Mouse (Mus musculus): ENCODE measurements at regions not wholly inside any gene's neighbourhood (a gene's known extent, or its start where the extent isn't known, plus 50 kb on each side); places are given as distances from the start of the nearest gene placed in this dataset.

- DNase-seq (ENCODE audit: low spot score in 2 of 2): no peak
Observed at GRCm38 (mm10) chr3:66592259-66592658, 295.6 kb upstream of the Veph1 start.

DNA sequence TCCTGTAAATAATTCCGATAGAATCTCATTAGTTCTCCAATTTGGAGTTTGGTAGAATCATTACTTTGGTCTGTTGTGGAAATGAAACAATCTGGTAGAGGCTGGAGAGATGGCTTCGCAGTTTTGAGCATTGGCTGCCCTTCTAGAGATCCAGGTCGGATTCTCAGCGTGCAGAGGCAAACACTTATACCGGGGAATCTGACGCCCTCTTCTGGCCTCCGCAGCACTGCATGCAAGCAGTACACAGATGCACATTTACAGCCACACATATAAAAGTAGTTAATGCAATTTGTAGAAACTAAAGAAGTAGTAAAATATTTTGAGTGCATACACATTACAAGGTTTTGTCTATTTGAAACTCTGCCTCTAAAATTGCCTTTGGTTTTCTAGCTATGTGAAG, 294.1 kb upstream of the Veph1 start:
- no peak for DNase-seq (ENCODE audit: low spot score in 2 of 2)

DNA sequence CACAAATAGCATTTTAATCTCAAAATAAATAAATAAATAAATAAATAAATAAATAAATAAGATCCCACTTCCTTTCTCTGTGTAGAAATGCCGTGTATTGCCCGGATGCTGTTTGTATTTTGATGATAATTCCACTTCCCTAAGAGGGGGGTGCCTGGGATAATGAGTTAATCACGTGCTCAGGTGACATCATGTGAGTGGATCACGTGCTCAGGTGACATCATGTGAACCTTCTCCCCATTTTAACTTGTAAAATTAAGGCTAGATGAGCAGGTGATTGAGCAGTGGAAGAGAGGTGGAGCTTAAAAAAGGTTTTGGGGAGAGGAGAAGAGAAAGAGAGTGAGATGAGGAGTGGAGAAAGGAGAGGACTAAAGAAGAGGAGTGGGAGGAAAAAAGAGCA, 292.8 kb upstream of the Veph1 start:
- no peak for DNase-seq (ENCODE audit: low spot score in 2 of 2)

- no peak for DNase-seq (ENCODE audit: low spot score in 2 of 2)
Observed at GRCm38 (mm10) chr3:66584831-66585230, 288.2 kb upstream of the Veph1 start.

DNA sequence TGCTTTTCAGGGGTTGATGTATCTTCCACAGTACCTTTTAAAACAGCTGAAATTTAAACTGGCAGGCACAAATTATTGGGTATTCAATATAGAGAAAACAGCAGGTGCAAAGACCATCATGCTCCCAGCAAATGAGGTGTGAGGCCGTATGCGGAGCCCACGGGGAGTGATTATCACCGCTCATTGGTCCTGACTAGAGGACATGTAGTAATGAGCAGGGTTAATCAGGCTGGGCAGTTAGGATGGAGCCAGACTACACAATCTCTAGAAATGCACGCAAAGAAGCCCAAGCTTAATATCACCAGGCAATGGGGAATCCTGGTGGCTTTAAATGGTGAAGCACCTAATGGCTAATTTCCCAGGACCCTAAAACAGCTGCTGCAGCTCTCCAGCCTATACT, 287.5 kb upstream of the Veph1 start:
- DNase-seq (ENCODE audit: low spot score in 2 of 2): no peak

DNA sequence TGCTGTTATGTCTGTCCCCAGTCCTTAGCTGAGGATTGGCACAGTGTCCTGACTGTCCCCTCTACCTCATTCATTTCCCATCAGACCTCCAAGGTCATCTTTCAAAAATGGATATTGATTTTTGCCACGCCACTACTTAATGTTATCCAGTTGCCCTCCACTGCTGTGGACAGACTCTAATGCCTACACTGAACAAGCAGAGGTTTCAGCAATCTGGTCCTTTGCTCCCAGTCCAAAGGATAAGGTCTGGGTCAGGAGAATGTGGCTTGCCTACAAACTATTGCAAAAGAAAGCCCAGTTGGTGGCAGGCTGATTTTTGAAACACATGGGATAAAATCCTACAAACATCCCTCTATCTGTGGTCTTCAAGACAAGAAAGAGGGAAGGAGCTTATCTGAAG, 280.0 kb upstream of the Veph1 start:
- no peak for DNase-seq (ENCODE audit: low spot score in 2 of 2)

DNA sequence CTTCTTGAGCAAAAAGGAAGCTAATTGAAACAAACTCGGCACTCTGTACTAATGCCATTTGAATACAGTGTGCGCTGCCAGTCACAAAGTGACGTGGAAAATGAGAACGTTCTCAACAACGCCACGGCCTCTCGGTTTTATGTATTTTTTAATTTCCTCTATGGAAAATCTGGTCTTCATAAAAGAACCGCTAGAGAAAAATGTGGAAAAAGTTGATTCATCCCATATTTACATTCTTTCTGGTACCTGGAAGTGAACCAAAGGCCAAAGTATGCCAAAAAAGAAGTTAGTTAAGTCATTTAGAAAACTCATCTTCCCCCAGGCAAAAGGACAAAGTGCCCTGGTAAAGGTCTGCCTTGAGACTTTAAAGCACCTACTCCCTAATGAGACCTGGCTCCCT, 277.7 kb upstream of the Veph1 start:
- no peak for DNase-seq (ENCODE audit: low spot score in 2 of 2)

DNA sequence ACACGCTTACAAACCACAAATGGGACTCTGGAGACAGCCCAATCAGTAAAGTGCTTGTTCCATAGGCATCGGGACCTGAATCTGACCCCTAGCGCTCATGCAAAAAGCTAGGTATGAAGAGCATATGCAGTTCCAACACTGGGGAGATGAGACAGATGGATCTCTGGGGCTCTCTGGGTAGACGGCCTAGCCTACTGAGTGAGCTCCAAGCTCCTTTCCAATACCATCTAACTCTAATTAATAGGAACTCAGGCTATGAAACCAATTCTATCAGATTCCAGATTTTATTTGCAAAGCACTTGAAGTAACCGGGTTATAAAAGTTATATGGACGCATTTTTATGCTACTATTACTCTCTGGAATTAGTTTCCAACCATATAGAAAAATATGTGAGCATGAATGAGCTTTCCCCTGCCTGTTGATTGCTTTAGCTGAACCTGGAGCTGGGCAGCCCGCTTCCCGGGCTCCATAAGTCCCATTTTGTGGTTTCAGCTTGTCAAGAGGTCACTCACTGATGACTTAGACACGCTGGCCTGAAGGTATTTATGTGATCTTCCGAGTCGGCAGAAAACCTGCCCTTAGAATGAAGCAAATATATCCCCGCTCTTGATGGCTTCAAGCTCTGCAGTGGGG, 276.4 kb upstream of the Veph1 start:
- no peak for DNase-seq (ENCODE audit: low spot score in 2 of 2)

DNA sequence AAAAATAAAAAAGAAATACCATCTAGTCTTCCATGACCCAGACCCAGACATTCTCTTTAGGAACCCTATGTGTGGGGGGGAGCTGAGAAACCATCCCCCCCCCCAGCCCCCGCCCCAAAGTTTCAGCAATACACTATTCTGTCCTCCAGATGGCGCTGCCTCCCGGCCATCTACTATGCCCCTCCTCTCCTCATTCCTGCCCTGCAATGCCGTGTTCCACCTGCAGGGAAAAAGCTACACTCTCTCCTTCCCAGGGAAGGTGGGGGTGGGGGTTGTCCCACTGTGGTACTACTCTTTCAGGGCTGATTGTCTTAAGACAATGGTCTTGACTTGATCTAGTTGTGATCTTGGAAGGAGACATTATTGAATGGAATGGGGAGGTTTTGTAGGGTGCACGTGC, 273.7 kb upstream of the Veph1 start:
- no peak for DNase-seq (ENCODE audit: low spot score in 2 of 2)

GRCm38 (mm10) chr3:66564268-66565245, 267.9 kb upstream of the Veph1 start:
- DNase-seq (ENCODE audit: low spot score in 2 of 2): no peak

DNA sequence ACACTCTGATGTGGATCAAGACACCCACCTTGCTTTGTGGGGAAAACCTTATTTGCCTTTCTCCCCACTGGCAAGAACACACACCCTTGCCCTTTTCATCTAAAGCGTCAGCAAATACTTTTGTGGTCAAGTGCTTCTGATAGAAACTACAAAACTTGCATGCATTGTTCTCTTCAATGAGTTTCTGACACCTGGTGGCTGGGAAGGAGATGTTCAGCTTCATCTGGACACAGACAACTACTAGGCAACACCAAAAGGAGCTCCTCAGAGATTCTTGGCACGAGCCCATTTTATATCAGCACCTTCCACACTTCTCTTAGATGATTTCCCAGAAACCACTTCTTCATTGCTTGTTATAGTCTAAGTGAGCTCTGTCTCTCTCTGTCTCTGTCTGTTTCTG, 266.7 kb upstream of the Veph1 start:
- DNase-seq (ENCODE audit: low spot score in 2 of 2): no peak

GRCm38 (mm10) chr3:66555538-66555937, 258.9 kb upstream of the Veph1 start:
- DNase-seq (ENCODE audit: low spot score in 2 of 2): no peak

- DNase-seq (ENCODE audit: low spot score in 2 of 2): no peak
Observed at GRCm38 (mm10) chr3:66550920-66551319, 254.3 kb upstream of the Veph1 start.

DNA sequence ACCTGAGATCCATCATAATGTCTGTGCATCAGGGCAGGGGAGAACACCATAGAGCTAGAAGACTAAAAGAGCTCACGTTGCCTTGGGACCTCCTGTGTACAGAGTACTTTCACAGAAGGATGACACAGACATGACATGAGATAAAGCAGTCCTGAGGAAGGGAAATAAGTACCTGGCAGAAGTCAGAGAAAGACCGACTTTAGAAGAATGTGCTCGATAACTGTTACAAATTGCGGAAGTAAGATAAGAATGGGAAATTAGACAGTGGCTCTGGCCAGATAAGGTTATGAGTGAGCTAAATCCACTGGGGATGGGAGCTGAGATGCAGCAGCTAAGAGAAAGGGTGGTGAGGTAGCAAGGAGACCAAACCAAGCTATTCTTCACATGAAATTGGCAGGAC, 249.9 kb upstream of the Veph1 start:
- DNase-seq (ENCODE audit: low spot score in 2 of 2): no peak

DNA sequence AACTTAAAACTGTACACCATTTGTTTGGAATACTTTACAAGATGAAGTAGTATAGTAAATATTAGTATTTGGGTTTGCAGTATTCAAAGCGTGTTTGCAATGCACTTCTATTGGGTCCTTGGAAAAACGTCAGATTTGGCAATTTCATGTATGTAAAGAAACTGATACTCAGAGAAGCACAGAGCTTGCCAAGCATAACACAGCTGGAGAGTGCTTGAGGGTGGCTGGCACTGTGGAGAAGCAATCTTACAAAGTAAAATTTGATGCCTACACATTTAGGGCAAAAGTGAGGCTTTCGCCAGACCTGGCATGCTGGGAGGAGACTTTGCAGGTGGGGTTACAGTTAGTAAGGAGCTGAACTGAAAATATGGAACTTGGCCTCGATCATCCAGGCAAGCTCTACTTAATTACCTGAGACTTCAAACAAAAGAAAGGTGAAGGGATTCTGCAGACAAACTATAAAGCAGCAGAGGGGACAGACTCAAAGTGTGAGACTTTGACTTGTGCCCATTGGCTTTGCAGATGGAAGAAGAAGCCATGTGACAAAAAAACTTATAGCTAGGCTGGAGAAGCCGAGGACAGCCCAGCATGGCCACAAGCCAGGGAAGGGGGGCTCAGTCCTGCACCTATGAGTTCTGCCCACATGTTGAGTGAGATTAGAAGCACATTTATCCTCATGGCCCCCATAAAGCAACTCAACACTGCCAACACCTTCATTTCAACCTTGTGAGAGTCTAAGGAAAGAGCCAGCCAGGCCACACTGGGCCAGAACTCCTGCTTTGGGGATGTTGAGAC, 247.7 kb upstream of the Veph1 start:
- DNase-seq (ENCODE audit: low spot score in 2 of 2): no peak

- no peak for DNase-seq (ENCODE audit: low spot score in 2 of 2)
Observed at GRCm38 (mm10) chr3:66542865-66543264, 246.2 kb upstream of the Veph1 start.

GRCm38 (mm10) chr3:66537913-66538312, 241.3 kb upstream of the Veph1 start:
- no peak for DNase-seq (ENCODE audit: low spot score in 2 of 2)

- DNase-seq (ENCODE audit: low spot score in 2 of 2): no peak
Observed at GRCm38 (mm10) chr3:66537106-66537893, 240.7 kb upstream of the Veph1 start.

DNA sequence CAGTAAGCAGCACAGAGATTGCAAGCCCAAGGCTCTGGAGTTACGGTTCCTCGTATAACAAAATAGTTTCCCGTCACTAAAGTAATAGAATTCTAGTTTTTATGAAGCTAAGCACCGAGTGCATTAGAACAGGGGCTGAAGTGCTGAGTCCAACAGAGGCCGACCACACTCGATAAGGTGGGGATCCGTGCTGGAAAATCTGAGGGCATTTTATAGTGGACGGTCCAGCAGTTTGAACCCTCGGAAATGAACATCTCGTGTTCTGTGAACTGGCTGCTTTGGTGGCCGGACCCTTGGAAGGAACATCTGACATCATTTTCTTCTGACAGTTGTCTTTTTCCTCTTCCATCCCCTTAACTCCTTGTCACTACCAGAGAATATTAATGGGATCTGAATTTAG, 240.0 kb upstream of the Veph1 start:
- no peak for DNase-seq (ENCODE audit: low spot score in 2 of 2)

DNA sequence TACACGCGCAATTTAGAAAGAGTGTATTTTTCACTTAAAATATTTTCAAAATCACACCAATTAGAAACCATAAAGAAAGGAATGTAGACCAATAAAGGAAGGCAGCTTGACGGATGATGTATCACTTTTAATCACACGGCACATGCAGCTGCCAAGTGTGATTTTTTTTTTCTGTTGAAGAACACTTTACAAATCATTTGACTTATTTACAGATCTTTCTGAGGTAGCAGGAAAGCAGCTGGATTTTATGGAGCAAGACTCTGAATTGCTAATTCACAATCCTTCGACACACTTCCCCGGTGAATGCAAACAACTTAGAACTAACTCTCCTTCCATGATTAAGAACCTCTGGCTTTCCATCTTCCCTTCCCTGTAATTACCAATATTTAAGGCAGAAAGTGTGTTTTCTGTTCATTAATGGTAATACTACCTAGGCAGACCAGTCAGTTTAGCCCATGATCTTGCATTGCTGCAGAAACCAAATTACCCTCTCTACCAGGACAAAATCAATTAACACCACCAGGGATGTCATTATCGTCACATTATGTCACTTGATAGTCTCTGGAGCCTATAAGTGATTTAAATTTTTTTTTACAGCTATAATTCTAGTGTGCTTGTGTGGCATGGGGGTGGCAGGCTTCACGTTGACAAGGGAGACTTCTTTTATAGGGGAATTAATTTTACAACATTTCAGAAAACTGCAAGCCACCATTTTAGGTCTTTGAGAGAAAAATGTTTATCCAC, 239.3 kb upstream of the Veph1 start:
- DNase-seq (ENCODE audit: low spot score in 2 of 2): no peak

DNA sequence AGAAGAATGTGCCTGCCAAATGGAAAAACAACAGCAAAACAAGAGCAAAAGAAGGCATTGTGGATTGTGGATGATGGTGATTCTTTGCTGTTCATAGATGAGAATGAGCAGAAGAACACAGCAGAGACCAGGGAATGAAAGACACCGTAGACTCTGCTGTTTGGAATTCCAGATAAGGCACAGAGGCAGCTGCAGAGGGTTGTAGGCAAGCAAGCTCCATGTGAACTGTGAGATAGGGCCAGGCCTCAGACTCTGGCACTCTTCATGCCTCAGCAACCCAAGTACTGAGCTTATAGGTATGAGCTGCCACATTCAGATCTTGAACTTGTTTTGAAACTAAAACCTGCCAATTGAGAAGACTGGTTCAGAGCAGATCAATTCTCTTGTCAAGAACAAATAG, 223.3 kb upstream of the Veph1 start:
- no peak for DNase-seq (ENCODE audit: low spot score in 2 of 2)

Measured in urinary bladder, postnatal 36 days (tissue).